Mouse (Mus musculus) heart, postnatal 14 days (tissue): ENCODE results near the gene Arl5a. TPM values are rescaled to one million over a fixed set of nuclear protein-coding genes. Genes with fewer than 3 reads are reported as not detected.

Source experiments
- DNase-seq, 2 experiments: peaks; one replicate each; pipeline ENCODE4 v3.0.0; 2021 to 2022
- intact Hi-C: fragments of 180-260 bp; cut with DNase I; formaldehyde crosslinking; loops from one replicate; pipeline ENCODE4 v1.15.1; 2025
- long read RNA-seq, 2 experiments: library from polyadenylated mRNA; stranded (forward); transcript quantifications; one replicate each; pipeline ENCODE4 v2.0.0; 2021
- total RNA-seq, 2 experiments: library from RNA; stranded (reverse); gene quantifications; 2 replicates each; pipeline ENCODE4 v1.2.3; 2021

Arl5a gene
- 10 to 100 TPM; 33.6 to 36.4 TPM for total RNA-seq
- long read RNA-seq, experiment 1, full-length matches to known transcripts, result 15 of 31 reads
- long read RNA-seq, experiment 1, partial matches to known transcripts, result 0 of 31 reads
- long read RNA-seq, experiment 1, other reads (novel, unspliced or antisense), result 16 of 31 reads
- long read RNA-seq, experiment 2, full-length matches to known transcripts, result 22 of 34 reads
- long read RNA-seq, experiment 2, partial matches to known transcripts, result 0 of 34 reads
- long read RNA-seq, experiment 2, other reads (novel, unspliced or antisense), result 12 of 34 reads

GRCm38 (mm10) chr2:52424747-52425522 is at the start of gene Arl5a:
Gene Arl5a, minus strand, starts transcription at chr2:52424901.
- intact Hi-C loops, result loop anchor here (2.0 to 5.0 kb wide), 2 partner anchors 152 to 166 kb away; no protein-coding TSS in a partner anchor

GRCm38 (mm10) chr2:52471545-52472291 is 47.0 kb upstream of the Arl5a start:
- DNase-seq, result no peak
- intact Hi-C loops, result no loop called here

More at GRCm38 (mm10) chr2:52424747-52425522, at the start of gene Arl5a:
- DNase-seq, result peak; percentile 99

- DNase-seq, result no peak
- intact Hi-C loops, result no loop called here
These were observed 45.4 kb upstream of the Arl5a start for GRCm38 (mm10) chr2:52470044-52470560.

GRCm38 (mm10) chr2:52467629-52468028 is 42.9 kb upstream of the Arl5a start:
- intact Hi-C loops, result no loop called here
- DNase-seq, result no peak

- DNase-seq, result no peak
- intact Hi-C loops, result no loop called here
These were observed 36.7 kb upstream of the Arl5a start for GRCm38 (mm10) chr2:52461206-52461967.

GRCm38 (mm10) chr2:52455606-52456479 is 31.1 kb upstream of the Arl5a start:
- DNase-seq, result no peak
- intact Hi-C loops, result no loop called here

- DNase-seq, result no peak
- intact Hi-C loops, result no loop called here
These were observed 25.1 kb upstream of the Arl5a start for GRCm38 (mm10) chr2:52449818-52450217.

GRCm38 (mm10) chr2:52448916-52449315 is 24.2 kb upstream of the Arl5a start:
- no peak for DNase-seq
- intact Hi-C loops, result no loop called here

- intact Hi-C loops, result no loop called here
- no peak for DNase-seq
These were observed 21.9 kb upstream of the Arl5a start for GRCm38 (mm10) chr2:52446648-52447047.

GRCm38 (mm10) chr2:52442125-52442524 is 17.4 kb upstream of the Arl5a start:
- DNase-seq, result no peak
- intact Hi-C loops, result no loop called here

GRCm38 (mm10) chr2:52440420-52441015 is 15.8 kb upstream of the Arl5a start:
- intact Hi-C loops, result no loop called here
- DNase-seq, result no peak

- DNase-seq, result no peak
- intact Hi-C loops, result no loop called here
These were observed 13.7 kb upstream of the Arl5a start for GRCm38 (mm10) chr2:52438437-52438836.

- DNase-seq, result peak; percentile 59 to 76
- intact Hi-C loops, result no loop called here
These were observed 13.3 kb upstream of the Arl5a start for GRCm38 (mm10) chr2:52438013-52438412.

- no peak for DNase-seq
- intact Hi-C loops, result no loop called here
These were observed 11.4 kb upstream of the Arl5a start for GRCm38 (mm10) chr2:52435919-52436632.

- intact Hi-C loops, result no loop called here
- peak; percentile 34 to 36 for DNase-seq
These were observed 8.7 kb upstream of the Arl5a start for GRCm38 (mm10) chr2:52433365-52433764.

GRCm38 (mm10) chr2:52427383-52427782 is 2.7 kb upstream of the Arl5a start:
- DNase-seq, result no peak

GRCm38 (mm10) chr2:52426041-52426440 is 1.3 kb upstream of the Arl5a start:
- intact Hi-C loops, result loop anchor here (5.0 kb wide), 1 partner anchor 151 kb away; no protein-coding TSS in a partner anchor
- DNase-seq, result no peak

More at GRCm38 (mm10) chr2:52427383-52427782, 2.7 kb upstream of the Arl5a start:
- intact Hi-C loops, result loop anchor here (5.0 kb wide), 1 partner anchor 150 kb away; no protein-coding TSS in a partner anchor

GRCm38 (mm10) chr2:52425523-52425795 is 758 bp upstream of the Arl5a start:
- intact Hi-C loops, result loop anchor here (2.0 to 5.0 kb wide), 2 partner anchors 152 to 165 kb away; no protein-coding TSS in a partner anchor
- DNase-seq, result no peak
